Mouse (Mus musculus) ES-Bruce4 (cell line): ENCODE data around the gene Ganc.

Experiments
- CTCF ChIP-seq: IDR thresholded peaks from one replicate; pipeline ENCODE4 v1.8.1; 2011; ENCODE audit warnings: low read depth, low read length
- EP300 ChIP-seq: IDR thresholded peaks from 2 replicates; pipeline ENCODE4 v1.6.1; 2011; ENCODE audit warnings: low read depth, low read length; ENCODE audit not compliant: insufficient read depth

DNA sequence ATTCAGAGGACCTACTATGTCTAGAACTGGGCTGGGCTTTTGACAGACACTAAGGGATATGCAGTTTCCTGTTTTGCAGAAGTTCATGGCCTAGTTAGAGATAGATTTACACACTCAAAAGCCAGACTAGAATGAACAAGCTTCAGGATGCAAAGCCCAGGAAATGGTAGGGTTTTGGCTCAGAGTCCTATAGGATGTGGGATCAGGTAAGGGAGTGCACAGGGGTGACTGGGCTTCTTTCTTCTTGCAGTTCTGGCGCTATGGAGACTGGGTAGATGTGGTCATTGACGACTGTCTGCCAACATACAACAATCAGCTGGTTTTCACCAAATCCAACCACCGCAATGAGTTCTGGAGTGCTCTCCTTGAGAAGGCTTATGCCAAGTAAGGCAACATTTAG is 80.5 kb downstream of the Ganc start:
- TF ChIP-seq EP300 (no peak), CTCF (no peak)
